Mouse (Mus musculus): ENCODE measurements at regions not wholly inside any gene's neighbourhood (a gene's known extent, or its start where the extent isn't known, plus 50 kb on each side); places are given as distances from the start of the nearest gene placed in this dataset.

DNA sequence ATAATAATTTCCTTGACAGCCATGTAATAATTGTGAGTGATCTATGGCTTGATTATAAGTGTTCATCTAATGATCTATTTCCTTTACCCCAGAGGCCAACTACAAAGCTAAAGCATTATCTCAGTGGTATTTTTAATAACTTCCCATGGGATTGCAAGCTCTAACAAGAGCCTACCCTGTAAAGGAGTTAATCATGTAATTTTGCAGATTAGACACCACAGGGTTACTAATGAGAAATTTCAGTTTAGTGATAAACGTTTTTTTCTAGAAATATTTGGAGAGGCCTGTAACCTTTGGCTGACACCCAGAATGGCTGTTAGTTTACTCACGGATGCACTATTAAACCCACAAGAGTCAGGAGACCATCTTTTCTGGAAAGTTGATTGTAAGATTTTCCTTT lies 190.2 kb upstream of the Tcf21 start:
- in situ Hi-C loops (cut with MboI; ENCODE audit: low pct_ligation_motif_present, low pct_unique_long_range_greater_than_20kb, low sequenced_read_pairs) (no loop called here), dilution Hi-C loops (cut with MboI; ENCODE audit: extremely low pct_ligation_motif_present, extremely low pct_unique_long_range_greater_than_20kb, low sequenced_read_pairs) (no loop called here)
- Histone ChIP-seq H3K36me3 (replicated peaks in 1 of 2; ENCODE audit: control insufficient read depth in 1 of 2, insufficient read depth in 1 of 2, low read length in 1 of 2) (no peaks in the 10 kb centered on the region), H3K27me3 (replicated peaks) (no peaks in the 10 kb centered on the region), H3K27ac (ENCODE audit: insufficient read depth, low read depth) (no peak overlapping the region), H3K4me1 (ENCODE audit: control insufficient read depth in 1 of 2, insufficient read depth in 2 of 2) (no peaks in the 10 kb centered on the region; a peak in 1 of 4 replicates), H3K4me2 (ENCODE audit: insufficient read depth, low read depth, poor library complexity, severe bottlenecking) (no peak overlapping the region), H3K9ac (ENCODE audit: insufficient read depth, low read depth) (no peak overlapping the region), H3K4me3 (replicated peaks in 1 of 3; ENCODE audit: low read depth in 2 of 3, low read length in 2 of 3, poor library complexity in 1 of 3) (no peak overlapping the region), H3K79me2 (replicated peaks; ENCODE audit: control insufficient read depth, extremely low read depth, insufficient read depth, poor library complexity, severe bottlenecking) (no peaks in the 10 kb centered on the region), H3K9me3 (replicated peaks; ENCODE audit: low read length) (no peaks in the 10 kb centered on the region)
- DNase-seq (ENCODE audit: extremely low read depth): no peak
- TF ChIP-seq NELFE (IDR thresholded peaks at IDR 0.05; ENCODE audit: low read depth, low read length) (no peak), MXI1 (IDR thresholded peaks at IDR 0.05; ENCODE audit: low read depth, low read length) (no peak), RAD21 (IDR thresholded peaks at IDR 0.05; ENCODE audit: low read depth, low read length) (no peak), HCFC1 (IDR thresholded peaks at IDR 0.05; ENCODE audit: low read depth, low read length) (no peak)

DNA sequence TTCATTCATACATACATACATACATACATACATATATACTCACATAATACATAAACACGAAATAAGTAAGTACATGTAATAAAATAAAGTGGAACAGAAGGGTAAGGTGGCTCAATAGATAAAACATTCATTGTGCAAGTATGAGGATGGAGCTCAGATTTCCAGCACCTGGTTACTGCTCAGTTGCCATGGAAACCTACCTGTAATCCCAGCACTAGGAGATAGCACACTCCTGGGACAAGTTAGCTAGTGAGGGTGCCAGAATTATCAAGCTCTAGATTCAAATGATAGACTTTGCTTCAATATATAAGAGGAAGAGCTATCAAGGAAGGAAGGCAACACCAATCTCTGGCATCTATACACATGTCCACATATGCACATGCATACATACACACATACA lies 184.8 kb upstream of the Tcf21 start:
- dilution Hi-C loops (cut with MboI; ENCODE audit: extremely low pct_ligation_motif_present, extremely low pct_unique_long_range_greater_than_20kb, low sequenced_read_pairs) (no loop called here), in situ Hi-C loops (cut with MboI; ENCODE audit: low pct_ligation_motif_present, low pct_unique_long_range_greater_than_20kb, low sequenced_read_pairs) (no loop called here)
- Histone ChIP-seq H3K36me3 (replicated peaks in 1 of 2; ENCODE audit: control insufficient read depth in 1 of 2, insufficient read depth in 1 of 2, low read length in 1 of 2) (no peaks in the 10 kb centered on the region), H3K27ac (ENCODE audit: insufficient read depth, low read depth) (no peak overlapping the region), H3K79me2 (replicated peaks; ENCODE audit: control insufficient read depth, extremely low read depth, insufficient read depth, poor library complexity, severe bottlenecking) (no peaks in the 10 kb centered on the region), H3K9me3 (replicated peaks; ENCODE audit: low read length) (no peaks in the 10 kb centered on the region), H3K4me3 (replicated peaks in 1 of 3; ENCODE audit: low read depth in 2 of 3, low read length in 2 of 3, poor library complexity in 1 of 3) (no peak overlapping the region), H3K9ac (ENCODE audit: insufficient read depth, low read depth) (no peak overlapping the region), H3K4me2 (ENCODE audit: insufficient read depth, low read depth, poor library complexity, severe bottlenecking) (no peak overlapping the region), H3K27me3 (replicated peaks) (no peaks in the 10 kb centered on the region), H3K4me1 (ENCODE audit: control insufficient read depth in 1 of 2, insufficient read depth in 2 of 2) (no peaks in the 10 kb centered on the region)
- TF ChIP-seq ZC3H11A (IDR thresholded peaks at IDR 0.05; ENCODE audit: low read depth, low read length) (no peak), ZNF384 (IDR thresholded peaks at IDR 0.05; ENCODE audit: low read depth, low read length) (no peak), NELFE (IDR thresholded peaks at IDR 0.05; ENCODE audit: low read depth, low read length) (no peak), MEF2A (IDR thresholded peaks at IDR 0.05; ENCODE audit: borderline replicate concordance, low read depth, low read length) (no peak), PAX5 (IDR thresholded peaks at IDR 0.05; ENCODE audit: low read length) (no peak), SIN3A (IDR thresholded peaks at IDR 0.05; ENCODE audit: low read length) (no peak), CHD2 (IDR thresholded peaks at IDR 0.05; ENCODE audit: low read length) (no peak), TCF12 (IDR thresholded peaks at IDR 0.05; ENCODE audit: low read depth, low read length) (no peak), POLR2AphosphoS2 (IDR thresholded peaks at IDR 0.05; ENCODE audit: low read depth, low read length) (no peak), RCOR1 (conservative IDR thresholded peaks at IDR 0.05; ENCODE audit: low read depth, low read length) (no peak), BHLHE40 (IDR thresholded peaks at IDR 0.05; ENCODE audit: low read depth, low read length) (no peak), E2F4 (IDR thresholded peaks at IDR 0.05; ENCODE audit: insufficient replicate concordance, low read depth, low read length) (no peak), KAT2A (IDR thresholded peaks at IDR 0.05; ENCODE audit: insufficient replicate concordance, low read length) (no peak)
- DNase-seq (ENCODE audit: extremely low read depth): no peak
